Mouse (Mus musculus) small intestine, adult 2 months (tissue): ENCODE measurements around the gene Hic1. TPM values are rescaled to one million over a fixed set of nuclear protein-coding genes. Genes with fewer than 3 reads are reported as not detected.

Experiments used
- H3K27ac ChIP-seq: fragments of 200-500 bp; 2 replicates; pipeline ENCODE4 v1.5.1; 2012; ENCODE audit warnings: low read depth, low read length, control low read depth, inconsistent platforms; ENCODE audit not compliant: insufficient read depth
- H3K27me3 ChIP-seq: fragments of 200-500 bp; 2 replicates; pipeline ENCODE4 v1.6.1; 2012; ENCODE audit warnings: mild to moderate bottlenecking, moderate library complexity, low read length, inconsistent platforms; ENCODE audit not compliant: control insufficient read depth, insufficient read depth
- H3K36me3 ChIP-seq: fragments of 200-500 bp; 2 replicates; pipeline ENCODE4 v1.6.1; 2012; ENCODE audit warnings: mild to moderate bottlenecking, low read length, control low read depth, inconsistent platforms; ENCODE audit not compliant: control insufficient read depth, insufficient read depth
- H3K4me1 ChIP-seq: fragments of 200-500 bp; 2 replicates; pipeline ENCODE4 v1.6.1; 2012; ENCODE audit warnings: low read length, inconsistent platforms, mixed read lengths; ENCODE audit not compliant: control insufficient read depth, insufficient read depth, insufficient read length
- H3K4me3 ChIP-seq: fragments of 200-500 bp; 2 replicates; pipeline ENCODE4 v1.5.1; 2012; ENCODE audit warnings: low read depth, mild to moderate bottlenecking, control low read depth, inconsistent platforms, low read length, moderate library complexity
- CTCF ChIP-seq: fragments of 200-500 bp; IDR thresholded peaks from 2 replicates; pipeline ENCODE4 v1.5.1; 2012; ENCODE audit warnings: low read depth, mild to moderate bottlenecking, control low read depth, inconsistent platforms, low read length, moderate library complexity, mixed read lengths; ENCODE audit not compliant: insufficient replicate concordance, insufficient read length; ENCODE audit errors: extremely low read depth
- POLR2A ChIP-seq: fragments of 200-500 bp; IDR thresholded peaks from 2 replicates; pipeline ENCODE4 v1.6.1; 2012; ENCODE audit warnings: low read depth, mild to moderate bottlenecking, control low read depth, inconsistent platforms, low read length, moderate library complexity
- WGBS: fragments of 180-500 bp; shearing (Covaris S2); methylation state at CpG from one replicate; pipeline ENCODE4 v1.1.7; 2018; 5-methylcytosine and 5-hydroxymethylcytosine counted together
- polyA plus RNA-seq: library from polyadenylated mRNA; depleted of rRNA; stranded (reverse); fragments of >200 nt; gene quantifications from 2 replicates; pipeline ENCODE4 v1.2.3, GENCODE M21; 2012; rRNA removed

Hic1 gene
- polyA plus RNA-seq, 1 experiment: 29.6 TPM

DNA sequence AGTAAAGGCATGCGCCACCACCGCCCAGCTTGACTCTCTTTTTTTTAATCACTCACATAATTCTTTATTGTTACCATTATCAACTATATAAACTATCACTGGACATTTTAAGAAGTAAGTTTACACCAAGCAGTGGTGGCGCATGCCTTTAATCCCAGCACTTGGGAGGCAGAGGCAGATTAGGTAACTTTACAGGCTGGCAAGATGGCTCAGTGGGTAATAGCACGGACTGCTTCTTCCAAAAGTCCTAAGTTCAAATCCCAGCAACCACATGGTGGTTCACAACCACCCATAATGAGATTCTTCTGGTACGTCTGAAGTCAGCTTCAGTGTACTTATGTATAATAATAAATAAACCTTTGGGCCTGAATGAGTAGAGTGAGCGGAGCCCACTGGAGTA lies 39.8 kb downstream of the Hic1 start:
- no peaks in the 10 kb centered on the region for H3K4me1 ChIP-seq
- H3K27me3 ChIP-seq: no peaks in the 10 kb centered on the region
- no peaks in the 10 kb centered on the region for H3K36me3 ChIP-seq
- 97% methylated on average over 6 of the region's 6 CpGs for WGBS
- no peak overlapping the region for H3K4me3 ChIP-seq
- H3K27ac ChIP-seq: no peak overlapping the region
- no peak for TF ChIP-seq POLR2A
- no peak for TF ChIP-seq CTCF

DNA sequence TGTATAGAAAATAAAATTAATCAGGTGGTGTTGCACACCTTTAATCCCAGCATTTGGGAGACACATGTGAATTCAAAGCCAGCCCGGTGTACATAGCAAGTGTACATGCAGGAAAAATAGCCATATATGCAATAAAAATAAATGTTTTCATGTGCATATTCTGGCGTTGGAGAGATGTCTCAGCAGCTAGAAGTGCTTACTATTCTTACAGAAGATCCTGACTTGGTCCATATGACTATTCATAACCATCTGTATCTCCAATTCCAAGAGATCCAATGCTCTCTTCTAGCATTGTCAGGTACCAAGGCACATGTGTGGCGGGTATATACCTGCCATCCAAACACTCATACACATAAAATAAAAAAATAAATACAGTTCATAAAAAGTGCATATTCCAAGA lies 42.9 kb downstream of the Hic1 start:
- Histone ChIP-seq H3K4me1 (no peaks in the 10 kb centered on the region), H3K27ac (no peak overlapping the region), H3K36me3 (0 out of 2 replicates have a peak, but pooled peaks cover 2% of the 10 kb centered on the region), H3K27me3 (no peaks in the 10 kb centered on the region), H3K4me3 (no peak overlapping the region)
- WGBS: 92% methylated on average over 3 of the region's 3 CpGs
- TF ChIP-seq CTCF (no peak), POLR2A (no peak)

DNA sequence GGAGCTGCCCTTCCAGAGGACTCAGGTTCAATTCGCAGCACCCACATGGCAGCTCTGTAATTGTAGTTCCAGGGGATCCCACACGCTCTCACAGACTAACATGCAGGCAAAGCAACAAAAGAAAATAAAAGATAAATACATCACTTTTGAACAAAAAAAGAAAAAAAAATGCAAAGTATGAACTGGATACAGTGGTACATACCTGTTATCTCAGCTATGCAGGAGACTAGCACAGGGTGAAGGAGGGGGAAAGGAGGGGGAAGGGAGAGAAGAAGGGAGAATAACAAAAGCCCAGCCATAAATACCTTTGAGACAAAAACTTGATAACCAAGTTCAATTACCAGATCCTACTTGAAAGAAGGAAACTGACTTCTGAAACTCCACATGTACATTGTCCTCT lies 44.9 kb downstream of the Hic1 start:
- no peaks in the 10 kb centered on the region for H3K4me1 ChIP-seq
- 70% methylated on average over 2 of the region's 2 CpGs for WGBS
- no peak for TF ChIP-seq POLR2A
- no peak for TF ChIP-seq CTCF
- 0 out of 2 replicates have a peak, but pooled peaks cover 2% of the 10 kb centered on the region for H3K36me3 ChIP-seq
- no peak overlapping the region for H3K27ac ChIP-seq
- H3K27me3 ChIP-seq: no peaks in the 10 kb centered on the region
- H3K4me3 ChIP-seq: no peak overlapping the region

DNA sequence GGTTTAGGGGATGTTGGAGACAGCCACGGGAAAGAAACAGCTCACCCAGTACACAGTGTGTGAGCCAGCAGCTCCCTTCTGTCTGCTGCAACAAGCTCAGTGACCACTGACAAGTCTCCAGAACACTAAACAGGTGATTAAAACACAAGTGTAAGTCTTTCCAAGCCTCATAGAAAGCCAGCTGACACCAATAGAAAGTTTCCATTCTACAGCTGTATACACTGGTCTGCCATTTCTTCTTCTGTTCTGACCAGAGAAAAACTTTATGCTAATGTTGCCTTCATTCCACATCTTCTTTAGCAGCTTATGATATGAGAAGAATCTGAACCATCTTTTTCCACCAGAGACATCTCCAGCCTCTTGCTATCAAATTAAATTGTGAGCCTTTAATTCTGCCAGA lies 48.0 kb downstream of the Hic1 start:
- WGBS: 76% methylated on average over 1 of the region's 1 CpGs
- H3K36me3 ChIP-seq: 0 out of 2 replicates have a peak, but pooled peaks cover 2% of the 10 kb centered on the region
- no peaks in the 10 kb centered on the region for H3K4me1 ChIP-seq
- H3K27ac ChIP-seq: no peak overlapping the region
- no peak overlapping the region for H3K4me3 ChIP-seq
- TF ChIP-seq POLR2A: no peak
- TF ChIP-seq CTCF: no peak
- no peaks in the 10 kb centered on the region for H3K27me3 ChIP-seq

DNA sequence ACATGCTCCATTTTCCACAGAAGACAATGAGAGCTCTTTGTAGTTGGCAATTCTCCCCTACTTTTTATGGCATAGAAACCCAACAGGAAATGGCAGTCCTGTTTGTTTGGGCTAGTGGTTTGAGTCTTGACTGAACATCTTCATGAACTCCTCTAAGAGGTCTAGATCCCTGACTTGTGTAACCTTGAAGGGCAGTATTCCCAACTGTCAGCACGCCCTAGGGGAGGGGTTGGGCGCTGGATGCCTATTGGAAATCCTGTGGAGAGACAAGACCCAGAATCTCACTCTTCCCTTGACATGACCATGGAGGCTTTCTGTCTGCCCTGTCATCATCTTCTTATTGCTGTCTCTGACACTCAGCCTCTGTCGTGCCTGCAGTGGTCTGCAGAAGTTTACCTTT lies 49.5 kb downstream of the Hic1 start:
- WGBS: 78% methylated on average over 3 of the region's 3 CpGs
- Histone ChIP-seq H3K4me3 (no peak overlapping the region), H3K4me1 (no peaks in the 10 kb centered on the region), H3K27ac (no peak overlapping the region), H3K36me3 (0 out of 2 replicates have a peak, but pooled peaks cover 2% of the 10 kb centered on the region), H3K27me3 (no peaks in the 10 kb centered on the region)
- no peak for TF ChIP-seq POLR2A
- no peak for TF ChIP-seq CTCF

DNA sequence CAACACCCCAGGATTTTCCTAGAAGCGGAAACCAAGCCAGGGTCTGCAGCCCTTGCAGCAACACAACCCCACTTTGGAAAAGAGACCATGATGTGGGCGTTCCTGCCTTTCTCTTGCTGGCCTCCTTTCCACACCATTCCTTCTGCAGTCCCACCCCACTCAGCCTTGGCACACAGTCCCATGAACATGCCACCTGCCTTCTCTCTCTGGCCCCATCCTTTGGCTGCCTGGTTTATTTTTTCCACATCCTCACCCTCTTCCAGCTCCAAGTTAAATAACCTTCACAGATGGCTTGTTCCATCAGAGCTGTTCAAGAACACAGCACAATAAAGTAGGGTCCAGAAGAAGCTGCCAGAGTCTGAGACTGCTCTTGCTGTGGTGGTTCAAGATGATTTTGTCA lies 50.0 kb downstream of the Hic1 start:
- Histone ChIP-seq H3K27ac (no peak overlapping the region), H3K36me3 (0 out of 2 replicates have a peak, but pooled peaks cover 3% of the 10 kb centered on the region), H3K27me3 (no peaks in the 10 kb centered on the region), H3K4me3 (no peak overlapping the region), H3K4me1 (no peaks in the 10 kb centered on the region)
- TF ChIP-seq POLR2A (no peak), CTCF (no peak)
- 92% methylated on average over 2 of the region's 2 CpGs for WGBS

DNA sequence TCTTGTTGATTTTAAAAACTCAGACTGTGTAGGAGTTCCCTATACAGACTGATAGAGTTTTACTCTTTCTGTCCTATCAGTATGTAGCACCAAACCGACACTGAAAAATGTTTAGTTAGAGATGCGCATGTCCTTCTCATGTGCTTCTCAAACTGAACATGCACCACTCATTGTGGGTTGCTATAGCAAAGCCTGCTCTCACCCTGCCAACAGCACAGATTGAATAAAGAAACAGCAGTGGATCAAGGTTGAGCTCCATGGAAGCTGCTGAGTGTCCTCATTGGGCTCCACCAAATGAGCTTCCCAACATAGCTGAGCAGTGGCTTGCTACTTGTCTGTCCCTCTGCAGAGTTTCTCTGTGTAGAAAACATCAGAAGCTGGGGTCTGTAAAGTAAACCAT lies 51.2 kb downstream of the Hic1 start:
- TF ChIP-seq POLR2A: no peak
- no peak for TF ChIP-seq CTCF
- WGBS: 91% methylated on average over 2 of the region's 2 CpGs
- no peak overlapping the region for H3K27ac ChIP-seq
- no peaks in the 10 kb centered on the region for H3K4me1 ChIP-seq
- 0 out of 2 replicates have a peak, but pooled peaks cover 1% of the 10 kb centered on the region for H3K36me3 ChIP-seq
- H3K27me3 ChIP-seq: no peaks in the 10 kb centered on the region
- no peak overlapping the region for H3K4me3 ChIP-seq

DNA sequence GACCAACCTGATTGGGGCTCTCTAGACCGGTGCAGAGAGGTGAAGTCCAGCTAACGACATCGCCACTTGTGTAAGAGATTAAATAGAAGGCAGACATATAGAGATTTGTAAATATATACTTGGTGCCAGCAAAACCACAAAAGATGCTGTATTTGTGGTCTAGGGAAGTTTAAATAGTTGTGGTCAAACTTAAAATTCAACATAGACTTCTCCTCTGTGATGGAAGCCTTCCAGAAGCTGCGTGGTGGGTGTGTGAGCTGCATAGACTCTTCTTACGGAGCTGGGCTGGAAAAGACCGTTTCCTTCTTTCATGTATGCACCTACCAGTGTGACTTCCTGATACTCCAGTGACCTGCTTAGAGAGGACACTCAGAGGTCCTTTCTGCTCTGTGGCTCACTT lies 52.9 kb downstream of the Hic1 start:
- WGBS: 69% methylated on average over 6 of the region's 6 CpGs
- TF ChIP-seq POLR2A (no peak), CTCF (no peak)

More for the DNA sequence above, 52.9 kb downstream of the Hic1 start:
- H3K4me1 ChIP-seq: no peaks in the 10 kb centered on the region
- no peak overlapping the region for H3K4me3 ChIP-seq
- H3K27ac ChIP-seq: no peak overlapping the region
- H3K36me3 ChIP-seq: 0 out of 2 replicates have a peak, but pooled peaks cover 1% of the 10 kb centered on the region
- no peaks in the 10 kb centered on the region for H3K27me3 ChIP-seq

Other genes starting within 250 kb of the Hic1 start
- gene Smg6, start 243.7 kb downstream of the Hic1 start, polyA plus RNA-seq: 10.2 and 18.7 TPM in 2 replicates
- 3.3 and 6.4 TPM in 2 replicates for gene Srr, start 243.6 kb downstream of the Hic1 start, polyA plus RNA-seq
- gene Ovca2, start 9.3 kb upstream of the Hic1 start, polyA plus RNA-seq: 12.8 and 14.2 TPM in 2 replicates
- 9.9 and 13.7 TPM in 2 replicates for gene Dph1, start 21.7 kb upstream of the Hic1 start, polyA plus RNA-seq
- 8.6 and 11.8 TPM in 2 replicates for gene Rtn4rl1, start 24.3 kb upstream of the Hic1 start, polyA plus RNA-seq
- 5.6 and 8.7 TPM in 2 replicates for gene Rpa1, start 178.8 kb upstream of the Hic1 start, polyA plus RNA-seq
- 1.2 and 1.4 TPM in 2 replicates for gene Smyd4, start 178.9 kb upstream of the Hic1 start, polyA plus RNA-seq